Mouse (Mus musculus) kidney, postnatal 0 days (tissue): ENCODE results near the gene Brpf3. TPM values are rescaled to one million over a fixed set of nuclear protein-coding genes. Genes with fewer than 3 reads are reported as not detected.
A peak's percentile ranks its signal among the peaks of the same experiment; 100 is the strongest.

Source experiments
- ATAC-seq: fragments of 200-750 bp; cut with Nextera tagmentation; replicated peaks from 2 replicates; pipeline ENCODE4 v1.8.0; 2017; ENCODE audit warnings: low read depth, moderate number of reproducible peaks, moderate TSS enrichment, moderate library complexity; ENCODE audit not compliant: low FRiP score
- DNase-seq: peaks from one replicate; pipeline ENCODE4 v3.0.0-alpha.2; 2016; ENCODE audit warnings: low spot score
- H3K27ac ChIP-seq: fragments of 300-500 bp; sonication (generic); 2 replicates; pipeline ENCODE4 v1.5.1; 2014; ENCODE audit warnings: mild to moderate bottlenecking
- H3K27me3 ChIP-seq: fragments of 300-500 bp; sonication (generic); 2 replicates; pipeline ENCODE4 v1.6.1; 2014; ENCODE audit warnings: low read length, mixed read lengths; ENCODE audit not compliant: insufficient read depth
- H3K36me3 ChIP-seq: fragments of 300-500 bp; sonication (generic); 2 replicates; pipeline ENCODE4 v1.6.1; 2014; ENCODE audit warnings: low read length, mixed read lengths; ENCODE audit not compliant: insufficient read depth
- H3K4me1 ChIP-seq: fragments of 300-500 bp; sonication (generic); replicated peaks from 2 replicates; pipeline ENCODE4 v1.6.1; 2014; ENCODE audit warnings: antibody characterized with exemption, low read length, mixed read lengths; ENCODE audit not compliant: insufficient read depth
- H3K4me2 ChIP-seq: fragments of 300-500 bp; sonication (generic); 2 replicates; pipeline ENCODE4 v1.6.1; 2014; ENCODE audit warnings: mild to moderate bottlenecking, low read length, moderate library complexity, mixed read lengths
- H3K4me3 ChIP-seq: fragments of 300-500 bp; sonication (generic); replicated peaks from 2 replicates; pipeline ENCODE4 v1.5.1; 2014; ENCODE audit warnings: low read depth, low read length
- H3K9ac ChIP-seq: fragments of 300-500 bp; sonication (generic); 2 replicates; pipeline ENCODE4 v1.6.1; 2014; ENCODE audit warnings: low read depth, low read length
- H3K9me3 ChIP-seq: fragments of 300-500 bp; sonication (generic); replicated peaks from 2 replicates; pipeline ENCODE4 v1.6.1; 2016; ENCODE audit warnings: low read length, inconsistent platforms, mixed read lengths
- CTCF ChIP-seq: IDR thresholded peaks from 2 replicates; pipeline ENCODE4 v1.5.1; 2016; ENCODE audit warnings: antibody characterized with exemption, low read depth, mild to moderate bottlenecking, moderate library complexity
- WGBS: fragments of 180-500 bp; shearing (Covaris S2); extraction: QIAGEN DNeasy Blood & Tissue Kit; methylation state at CpG from one replicate; pipeline ENCODE4 v1.1.7; 2014; 5-methylcytosine and 5-hydroxymethylcytosine counted together
- polyA plus RNA-seq: library from polyadenylated mRNA; unstranded; fragments of >200 nt; fragmentation: Nextera tagmentation; extraction: Ambion mirVana; gene quantifications from 2 replicates; pipeline ENCODE4 v1.2.1, GENCODE M21; 2015

Gene Brpf3
- polyA plus RNA-seq, 1 experiment from 2014 or later: 8.3 TPM

- H3K27ac ChIP-seq: no peak overlapping the region
- DNase-seq (no peak), ATAC-seq (no peak)
- H3K36me3 ChIP-seq: peaks cover 64% of the 10 kb centered on the region
- no peaks in the 10 kb centered on the region for H3K9me3 ChIP-seq
- no peak overlapping the region for H3K4me3 ChIP-seq
- no peak overlapping the region for H3K4me2 ChIP-seq
- no peaks in the 10 kb centered on the region for H3K4me1 ChIP-seq
- H3K9ac ChIP-seq: no peak overlapping the region
- no peaks in the 10 kb centered on the region for H3K27me3 ChIP-seq
- TF ChIP-seq CTCF: no peak
- whole genome bisulfite sequencing: 59% methylated on average over 6 of the region's 6 CpGs
Measured at GRCm38 (mm10) chr17:28824896-28825295, 24.0 kb downstream of the Brpf3 start.

DNA sequence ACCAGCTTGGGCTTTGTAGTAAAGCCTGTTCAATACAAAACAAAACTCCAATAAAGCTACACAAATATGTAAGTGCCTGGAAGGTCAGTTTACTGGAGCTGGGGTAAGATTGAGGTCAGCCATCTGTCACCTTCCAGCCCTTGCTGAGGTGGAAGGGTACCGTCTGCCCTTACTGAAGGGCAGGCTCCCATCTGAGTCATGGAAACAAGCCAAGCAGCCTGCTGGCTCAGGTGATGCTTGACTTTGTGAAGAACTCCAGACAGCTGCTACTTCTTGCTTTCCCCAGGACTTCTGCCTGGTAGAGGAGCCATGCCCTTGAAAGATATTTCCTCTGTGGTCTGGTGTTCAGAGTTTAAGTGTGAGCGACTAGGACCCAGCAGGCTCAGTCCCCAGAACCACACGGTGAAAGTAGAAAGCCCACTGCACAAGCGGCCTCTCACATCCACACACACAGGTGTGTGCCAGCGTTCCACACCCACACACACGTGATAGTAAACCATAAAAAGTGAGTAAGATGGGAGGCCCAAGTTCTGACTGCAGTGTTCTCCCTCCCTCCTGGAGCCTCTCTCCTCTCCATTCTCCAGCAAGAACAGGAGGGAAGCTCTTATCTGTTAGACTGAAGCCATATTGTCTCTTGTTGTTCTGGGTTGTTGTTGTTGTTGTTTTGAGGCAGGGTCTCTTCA is 24.6 kb downstream of the Brpf3 start:
- Histone ChIP-seq H3K27ac (no peak overlapping the region), H3K9me3 (no peaks in the 10 kb centered on the region), H3K4me1 (no peaks in the 10 kb centered on the region), H3K27me3 (no peaks in the 10 kb centered on the region), H3K4me3 (no peak overlapping the region), H3K9ac (no peak overlapping the region), H3K4me2 (no peak overlapping the region), H3K36me3 (peaks cover 64% of the 10 kb centered on the region)
- DNase-seq (no peak), ATAC-seq (no peak)
- 85% methylated on average over 6 of the region's 6 CpGs for WGBS
- TF ChIP-seq CTCF: no peak

GRCm38 (mm10) chr17:28827665-28828231 is 26.9 kb downstream of the Brpf3 start:
- no peak overlapping the region for H3K27ac ChIP-seq
- H3K36me3 ChIP-seq: peaks cover 54% of the 10 kb centered on the region
- no peak for ATAC-seq
- no peak for DNase-seq
- no peak overlapping the region for H3K4me3 ChIP-seq
- no peaks in the 10 kb centered on the region for H3K9me3 ChIP-seq
- no peak overlapping the region for H3K9ac ChIP-seq
- H3K4me2 ChIP-seq: no peak overlapping the region
- no peak for TF ChIP-seq CTCF
- H3K27me3 ChIP-seq: no peaks in the 10 kb centered on the region
- H3K4me1 ChIP-seq: no peaks in the 10 kb centered on the region
- 88% methylated on average over 8 of the region's 8 CpGs for WGBS

DNA sequence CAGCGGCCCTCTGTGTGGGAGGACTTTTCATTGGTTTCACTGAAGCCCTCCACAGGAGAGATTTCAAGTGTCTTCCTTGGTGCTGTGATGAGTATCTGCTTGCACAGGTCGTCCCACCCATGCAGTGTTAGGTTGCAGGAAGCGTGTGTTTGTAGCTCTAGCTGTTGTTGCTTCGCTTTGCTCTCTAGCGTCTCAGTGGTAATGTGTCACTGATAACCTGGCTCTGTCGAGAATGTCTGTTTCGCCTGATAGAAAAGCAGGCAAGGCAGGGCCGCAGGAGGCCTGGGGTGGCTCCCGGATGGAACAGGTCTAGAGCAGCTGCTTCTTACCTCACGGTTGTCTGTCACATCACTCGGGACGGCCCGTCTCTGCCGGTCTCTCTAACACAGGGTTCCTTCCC is 28.2 kb downstream of the Brpf3 start:
- ATAC-seq (no peak), DNase-seq (peak; percentile 52)
- Histone ChIP-seq H3K36me3 (peaks cover 44% of the 10 kb centered on the region), H3K27me3 (no peaks in the 10 kb centered on the region), H3K27ac (no peak overlapping the region), H3K9ac (no peak overlapping the region), H3K4me2 (no peak overlapping the region), H3K4me1 (no peaks in the 10 kb centered on the region), H3K4me3 (no peak overlapping the region), H3K9me3 (no peaks in the 10 kb centered on the region)
- WGBS: 58% methylated on average over 14 of the region's 14 CpGs
- TF ChIP-seq CTCF: no peak

GRCm38 (mm10) chr17:28831065-28831464 is 30.2 kb downstream of the Brpf3 start:
- Histone ChIP-seq H3K4me1 (no peaks in the 10 kb centered on the region), H3K4me2 (no peak overlapping the region), H3K4me3 (no peak overlapping the region), H3K27ac (no peak overlapping the region), H3K36me3 (peaks cover 36% of the 10 kb centered on the region), H3K9ac (no peak overlapping the region), H3K9me3 (no peaks in the 10 kb centered on the region), H3K27me3 (no peaks in the 10 kb centered on the region)
- no peak for ATAC-seq
- no peak for DNase-seq
- WGBS: 45% methylated on average over 8 of the region's 8 CpGs
- no peak for TF ChIP-seq CTCF

GRCm38 (mm10) chr17:28832040-28832439 is 31.1 kb downstream of the Brpf3 start:
- peaks cover 44% of the 10 kb centered on the region for H3K36me3 ChIP-seq
- no peak for ATAC-seq
- no peak for DNase-seq
- H3K4me1 ChIP-seq: no peaks in the 10 kb centered on the region
- no peak overlapping the region for H3K4me2 ChIP-seq
- no peak overlapping the region for H3K4me3 ChIP-seq
- 81% methylated on average over 9 of the region's 9 CpGs for WGBS
- H3K9me3 ChIP-seq: no peaks in the 10 kb centered on the region
- no peaks in the 10 kb centered on the region for H3K27me3 ChIP-seq
- H3K9ac ChIP-seq: no peak overlapping the region
- H3K27ac ChIP-seq: no peak overlapping the region
- TF ChIP-seq CTCF: peak; percentile 34; the same call in 1 of the 2 replicates

DNA sequence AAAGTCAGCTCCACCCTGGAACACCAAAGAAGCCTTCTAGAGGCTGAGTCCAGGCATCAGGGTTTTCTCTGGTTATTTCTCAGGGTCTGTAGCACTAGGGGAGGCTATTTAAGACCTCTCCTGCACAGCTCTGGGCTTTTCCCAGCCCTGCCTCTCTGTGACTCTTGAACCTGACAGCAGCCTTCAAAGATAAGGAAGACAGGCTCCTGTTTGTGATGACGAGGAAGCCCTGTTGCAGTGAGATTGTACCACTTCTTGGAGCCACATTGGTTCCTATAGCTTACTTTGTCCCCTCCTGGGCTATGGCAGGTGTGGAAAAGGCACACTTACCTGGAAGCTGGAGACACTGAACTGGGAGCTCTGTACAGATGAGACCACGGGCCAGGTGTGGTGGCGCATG is 32.0 kb downstream of the Brpf3 start:
- H3K4me2 ChIP-seq: no peak overlapping the region
- no peaks in the 10 kb centered on the region for H3K9me3 ChIP-seq
- H3K27ac ChIP-seq: no peak overlapping the region
- ATAC-seq (no peak), DNase-seq (no peak)
- H3K4me1 ChIP-seq: no peaks in the 10 kb centered on the region
- peaks cover 51% of the 10 kb centered on the region for H3K36me3 ChIP-seq
- no peaks in the 10 kb centered on the region for H3K27me3 ChIP-seq
- no peak for TF ChIP-seq CTCF
- no peak overlapping the region for H3K9ac ChIP-seq
- 89% methylated on average over 3 of the region's 3 CpGs for WGBS
- H3K4me3 ChIP-seq: no peak overlapping the region
